Comparison of ENCODE assay signal across 9 mouse cellular contexts in the genomic region with DNA sequence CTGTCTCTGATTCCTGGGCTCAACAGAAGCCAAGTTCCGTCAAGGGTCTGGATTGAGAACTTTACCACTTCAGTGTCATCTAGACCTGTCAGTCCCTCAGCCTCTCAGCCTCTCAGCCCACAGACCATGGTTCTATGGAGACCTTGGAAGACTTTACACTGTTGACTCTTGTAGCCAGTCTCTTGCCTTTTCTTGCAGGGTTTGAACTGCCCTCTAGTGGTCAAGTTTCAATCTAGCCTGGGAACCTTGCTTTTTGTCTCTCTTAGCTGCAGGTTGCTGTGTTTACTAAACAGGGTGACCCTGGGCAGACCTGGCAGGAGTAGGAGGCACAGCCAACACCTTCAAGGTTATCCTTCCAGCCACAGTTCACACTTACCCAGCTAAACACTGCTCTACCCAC.
DNase-seq lines count a peak whose midpoint lies in the region; TF ChIP-seq lines count a peak whose summit lies in the region.
"Had no signal": no experiment of that assay in that cellular context is flagged by ENCODE, and none has a peak within 500 bp of the region (broad histone marks: within the 10 kb centered on the region; RNA-seq: fewer than 3 reads in every experiment).

No protein-coding gene starts in this region.

- no peak overlapping the region for H3K27ac ChIP-seq in layer of hippocampus, adult 2 months
- H3K27ac ChIP-seq: embryonic facial prominence, embryonic 15.5 days had no signal

- DNase-seq in adrenal gland, adult (ENCODE audit: inconsistent age in 2 of 2, low spot score in 1 of 2): peak; percentile 24 to 75
- DNase-seq in adrenal gland, postnatal 25 days: no peak
- peak; percentile 10 to 13 for DNase-seq in left cerebral cortex, adult 18-20 months (ENCODE audit: low spot score in 2 of 2)
- DNase-seq in left cerebral cortex, adult 8-10 months (ENCODE audit: low spot score in 2 of 2): no peak
- DNase-seq in adipocyte (ENCODE audit: low spot score): peak; percentile 67
- DNase-seq in layer of hippocampus, adult 2 months (ENCODE audit: low spot score in 2 of 2): peak in 1 of 2 experiments; percentile 43
- no peak for DNase-seq in spleen, postnatal 14 days (ENCODE audit: low spot score in 2 of 2)
- no peak for DNase-seq in urinary bladder, postnatal 4 days (ENCODE audit: low spot score in 2 of 2)

- peak; percentile 84 for TF ChIP-seq CTCF in layer of hippocampus, adult 2 months (conservative IDR thresholded peaks at IDR 0.05)

- H3K4me3 ChIP-seq in layer of hippocampus, adult 2 months: no peak overlapping the region
- H3K4me3 ChIP-seq: embryonic facial prominence, embryonic 15.5 days had no signal

Comparison
In these comparisons a context has a peak if more than half of its experiments do, and no peak if none do; other contexts are left out.
1. DNase-seq: peak in adrenal gland, adult (2 of 2), left cerebral cortex, adult 18-20 months (2 of 2) and adipocyte (single experiment); none in adrenal gland, postnatal 25 days (single experiment), left cerebral cortex, adult 8-10 months (0 of 2), spleen, postnatal 14 days (0 of 2) and urinary bladder, postnatal 4 days (0 of 2).